7 mouse cellular contexts compared by ENCODE assay signal in genomic region chr1:58445861-58446260, GRCm38 (mm10). TPM values are rescaled to one million over a fixed set of nuclear protein-coding genes. Genes with fewer than 3 reads are reported as not detected.
A peak's percentile ranks its signal among the peaks of the same experiment; 100 is the strongest.
DNase-seq lines count a peak whose midpoint lies in the region; ATAC-seq and TF ChIP-seq lines count a peak whose summit lies in the region.

No protein-coding gene starts in this region.

- peak overlapping the region; percentile 67 for H3K4me2 ChIP-seq in forebrain, embryonic 11.5 days (ENCODE audit: low read depth, low read length, severe bottlenecking)
- H3K4me2 ChIP-seq in liver, embryonic 11.5 days, result peak overlapping the region; percentile 75
- peak overlapping the region; percentile 71 for H3K4me2 ChIP-seq in stomach, postnatal 0 days (replicated peaks; ENCODE audit: low read depth)

- DNase-seq in testis, postnatal 10 days (ENCODE audit: low spot score), result no peak
- no peak for DNase-seq in forebrain, embryonic 11.5 days (ENCODE audit: low spot score)
- no peak for DNase-seq in liver, embryonic 11.5 days (ENCODE audit: low spot score)
- DNase-seq in stomach, postnatal 0 days (ENCODE audit: low spot score), result no peak
- DNase-seq in cerebellum, postnatal 14 days, result no peak
- DNase-seq in adrenal gland, postnatal 36 days, result no peak

- H3K4me3 ChIP-seq in testis, adult 2 months (ENCODE audit: control insufficient read depth, low read depth, low read length), result peak overlapping the region; percentile 94
- peak overlapping the region; percentile 41 for H3K4me3 ChIP-seq in forebrain, embryonic 11.5 days (ENCODE audit: low read depth, low read length)
- H3K4me3 ChIP-seq in liver, embryonic 11.5 days (ENCODE audit: low read depth, low read length), result peak overlapping the region; percentile 73
- H3K4me3 ChIP-seq in stomach, postnatal 0 days (ENCODE audit: low read depth, low read length), result peak overlapping the region; percentile 57

- TF ChIP-seq CTCF in testis, adult 2 months (IDR thresholded peaks at IDR 0.05; ENCODE audit: control insufficient read depth, insufficient read depth, insufficient replicate concordance, low read depth, low read length), result no peak
- no peak for TF ChIP-seq CTCF in stomach, postnatal 0 days (IDR thresholded peaks at IDR 0.05; ENCODE audit: low read depth)

- 0 out of 2 replicates have a peak, but pooled peaks have one; percentile 22 for ATAC-seq in forebrain, embryonic 11.5 days (replicated peaks; ENCODE audit: low FRiP score)
- ATAC-seq in liver, embryonic 11.5 days (replicated peaks; ENCODE audit: low FRiP score), result no peak
- ATAC-seq in stomach, postnatal 0 days (ENCODE audit: low FRiP score, low TSS enrichment), result no peak

- H3K9me3 ChIP-seq in forebrain, embryonic 11.5 days (ENCODE audit: control insufficient read depth, low read length), result no peaks in the 10 kb centered on the region
- H3K9me3 ChIP-seq in liver, embryonic 11.5 days (ENCODE audit: control insufficient read depth, low read length), result no peaks in the 10 kb centered on the region
- H3K9me3 ChIP-seq in stomach, postnatal 0 days (ENCODE audit: control insufficient read depth, low read length), result no peaks in the 10 kb centered on the region

- no peak for TF ChIP-seq POLR2A in testis, adult 2 months (IDR thresholded peaks at IDR 0.05; ENCODE audit: control insufficient read depth, low read depth, low read length)

- H3K27ac ChIP-seq in testis, adult 2 months (ENCODE audit: control insufficient read depth, insufficient read depth, low read depth, low read length), result peak overlapping the region; percentile 63
- H3K27ac ChIP-seq in forebrain, embryonic 11.5 days (ENCODE audit: low read depth, low read length), result peak overlapping the region; percentile 55; the same call in 1 of the 2 replicates
- H3K27ac ChIP-seq in liver, embryonic 11.5 days (ENCODE audit: low read depth, low read length), result peak overlapping the region; percentile 84
- peak overlapping the region; percentile 92 for H3K27ac ChIP-seq in stomach, postnatal 0 days (replicated peaks)

- peaks cover 3% of the 10 kb centered on the region for H3K4me1 ChIP-seq in testis, adult 2 months (ENCODE audit: control insufficient read depth, insufficient read depth, low read length)
- H3K4me1 ChIP-seq in forebrain, embryonic 11.5 days (replicated peaks; ENCODE audit: control insufficient read depth, insufficient read depth, low read length), result peaks cover 7% of the 10 kb centered on the region; the same call in 1 of the 2 replicates
- H3K4me1 ChIP-seq in liver, embryonic 11.5 days (replicated peaks; ENCODE audit: control insufficient read depth, insufficient read depth, low read length), result peaks cover 5% of the 10 kb centered on the region; the same call in 1 of the 2 replicates
- H3K4me1 ChIP-seq in stomach, postnatal 0 days (replicated peaks; ENCODE audit: control insufficient read depth, insufficient read depth), result no peaks in the 10 kb centered on the region

- WGBS in forebrain, embryonic 11.5 days, result 14% methylated on average over 11 of the region's 11 CpGs
- 10% methylated on average over 11 of the region's 11 CpGs for WGBS in liver, embryonic 11.5 days
- 5% methylated on average over 11 of the region's 11 CpGs for WGBS in stomach, postnatal 0 days

- no peaks in the 10 kb centered on the region for H3K27me3 ChIP-seq in testis, adult 2 months (ENCODE audit: control insufficient read depth, insufficient read depth, low read length)
- H3K27me3 ChIP-seq in forebrain, embryonic 11.5 days (ENCODE audit: control insufficient read depth, insufficient read depth, low read length), result no peaks in the 10 kb centered on the region
- H3K27me3 ChIP-seq in liver, embryonic 11.5 days (replicated peaks; ENCODE audit: control insufficient read depth, insufficient read depth, low read length), result no peaks in the 10 kb centered on the region
- H3K27me3 ChIP-seq in stomach, postnatal 0 days (ENCODE audit: control insufficient read depth, insufficient read depth, low read length), result no peaks in the 10 kb centered on the region

- no peak for TF ChIP-seq EP300 in stomach, postnatal 0 days (optimal IDR thresholded peaks at IDR 0.05)

- peak overlapping the region; percentile 82 for H3K9ac ChIP-seq in forebrain, embryonic 11.5 days (ENCODE audit: low read length)
- H3K9ac ChIP-seq in liver, embryonic 11.5 days (ENCODE audit: low read depth, low read length), result peak overlapping the region; percentile 87
- H3K9ac ChIP-seq in stomach, postnatal 0 days (ENCODE audit: low read length), result peak overlapping the region; percentile 73

- H3K36me3 ChIP-seq in testis, adult 2 months (ENCODE audit: control insufficient read depth, insufficient read depth, low read length), result no peaks in the 10 kb centered on the region
- peaks cover 4% of the 10 kb centered on the region; the same call in 1 of the 2 replicates for H3K36me3 ChIP-seq in forebrain, embryonic 11.5 days (ENCODE audit: control insufficient read depth, insufficient read depth, low read length)
- peaks cover 8% of the 10 kb centered on the region; the same call in 1 of the 2 replicates for H3K36me3 ChIP-seq in liver, embryonic 11.5 days (ENCODE audit: control insufficient read depth, insufficient read depth, low read length)
- H3K36me3 ChIP-seq in stomach, postnatal 0 days (ENCODE audit: control insufficient read depth, insufficient read depth, low read length), result peaks cover 3% of the 10 kb centered on the region

RNA-seq across cellular contexts. Expression of gene Ppil3, which starts 0.6 kb away (rescaled TPM):
- polyA plus RNA-seq in testis, adult 2 months (2012; rRNA removed), result 13.4 and 14.8 TPM in 2 replicates
- polyA plus RNA-seq in forebrain, embryonic 11.5 days (2014; fragmentation: Nextera tagmentation; extraction: Ambion mirVana), result 53.8 and 53.9 TPM in 2 replicates
- polyA plus RNA-seq in liver, embryonic 11.5 days (2014; fragmentation: Nextera tagmentation; extraction: Ambion mirVana), result 58.6 and 62.8 TPM in 2 replicates
- polyA plus RNA-seq in stomach, postnatal 0 days (2015; fragmentation: Nextera tagmentation; extraction: Ambion mirVana), result 29.3 and 32.8 TPM in 2 replicates
- 10 to 100 TPM; 31.8 to 37.0 TPM for total RNA-seq in adrenal gland, postnatal 36 days (2021)

RNA-seq across cellular contexts. Expression of gene Nif3l1, which starts 0.9 kb away (rescaled TPM):
- polyA plus RNA-seq in testis, adult 2 months (2012; rRNA removed), result 8.0 and 8.3 TPM in 2 replicates
- polyA plus RNA-seq in forebrain, embryonic 11.5 days (2014; fragmentation: Nextera tagmentation; extraction: Ambion mirVana), result 64.6 and 66.6 TPM in 2 replicates
- 44.0 and 45.0 TPM in 2 replicates for polyA plus RNA-seq in liver, embryonic 11.5 days (2014; fragmentation: Nextera tagmentation; extraction: Ambion mirVana)
- 20.9 and 23.7 TPM in 2 replicates for polyA plus RNA-seq in stomach, postnatal 0 days (2015; fragmentation: Nextera tagmentation; extraction: Ambion mirVana)
- 10 to 100 TPM; 18.8 to 19.5 TPM for total RNA-seq in adrenal gland, postnatal 36 days (2021)

RNA-seq across cellular contexts. Expression of gene Clk1, which starts 22.0 kb away (rescaled TPM):
- 20.8 and 27.8 TPM in 2 replicates for polyA plus RNA-seq in testis, adult 2 months (2012; rRNA removed)
- polyA plus RNA-seq in forebrain, embryonic 11.5 days (2014; fragmentation: Nextera tagmentation; extraction: Ambion mirVana), result 150 and 158 TPM in 2 replicates
- polyA plus RNA-seq in liver, embryonic 11.5 days (2014; fragmentation: Nextera tagmentation; extraction: Ambion mirVana), result 124 and 129 TPM in 2 replicates
- polyA plus RNA-seq in stomach, postnatal 0 days (2015; fragmentation: Nextera tagmentation; extraction: Ambion mirVana), result 107 and 111 TPM in 2 replicates
- total RNA-seq in adrenal gland, postnatal 36 days (2021), result 100 to 1,000 TPM; 168 to 179 TPM

RNA-seq across cellular contexts. Expression of gene Bzw1, which starts 53.2 kb away (rescaled TPM):
- polyA plus RNA-seq in testis, adult 2 months (2012; rRNA removed), result 92.7 and 99.2 TPM in 2 replicates
- polyA plus RNA-seq in forebrain, embryonic 11.5 days (2014; fragmentation: Nextera tagmentation; extraction: Ambion mirVana), result 515 and 551 TPM in 2 replicates
- 344 and 399 TPM in 2 replicates for polyA plus RNA-seq in liver, embryonic 11.5 days (2014; fragmentation: Nextera tagmentation; extraction: Ambion mirVana)
- 192 and 230 TPM in 2 replicates for polyA plus RNA-seq in stomach, postnatal 0 days (2015; fragmentation: Nextera tagmentation; extraction: Ambion mirVana)
- total RNA-seq in adrenal gland, postnatal 36 days (2021), result 100 to 1,000 TPM; 149 to 239 TPM

RNA-seq across cellular contexts. Expression of gene Orc2, which starts 59.0 kb away (rescaled TPM):
- polyA plus RNA-seq in testis, adult 2 months (2012; rRNA removed), result 10.5 and 12.8 TPM in 2 replicates
- 46.7 and 54.0 TPM in 2 replicates for polyA plus RNA-seq in forebrain, embryonic 11.5 days (2014; fragmentation: Nextera tagmentation; extraction: Ambion mirVana)
- 73.4 and 88.3 TPM in 2 replicates for polyA plus RNA-seq in liver, embryonic 11.5 days (2014; fragmentation: Nextera tagmentation; extraction: Ambion mirVana)
- polyA plus RNA-seq in stomach, postnatal 0 days (2015; fragmentation: Nextera tagmentation; extraction: Ambion mirVana), result 10.6 and 11.6 TPM in 2 replicates
- 10 to 100 TPM; 23.9 to 24.3 TPM for total RNA-seq in adrenal gland, postnatal 36 days (2021)

Comparison
In these comparisons a context has a peak if more than half of its experiments do, and no peak if none do; other contexts are left out.
1. H3K4me3 ChIP-seq: peak in every context shown above with its lines; median percentile 94 in testis, adult 2 months; 73 in liver, embryonic 11.5 days; 57 in stomach, postnatal 0 days; 41 in forebrain, embryonic 11.5 days.